Mouse (Mus musculus): ENCODE measurements at regions not wholly inside any gene's neighbourhood (a gene's known extent, or its start where the extent isn't known, plus 50 kb on each side); places are given as distances from the start of the nearest gene placed in this dataset.

DNA sequence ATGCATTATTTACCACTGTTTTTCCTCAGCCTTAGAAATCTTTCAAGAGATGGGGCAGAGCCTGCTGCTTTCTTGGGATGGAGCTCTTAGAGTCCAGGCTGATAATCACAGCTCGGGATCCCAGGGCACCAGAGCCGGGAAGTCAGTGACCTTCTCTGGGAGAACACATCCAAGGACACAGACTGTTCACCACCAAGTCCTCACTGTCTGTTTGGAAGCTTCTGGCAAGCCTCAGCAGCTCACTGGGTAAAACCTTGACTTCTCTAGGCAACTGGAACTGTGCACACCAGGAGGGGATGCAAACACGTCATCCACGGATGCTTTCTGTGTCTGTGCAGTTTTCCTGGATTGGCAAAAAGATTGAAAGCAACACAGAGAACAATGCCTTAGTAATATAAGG is 330.6 kb downstream of the Tcerg1l start:
- TF ChIP-seq POLR2A (IDR thresholded peaks at IDR 0.05; ENCODE audit: low read depth, low read length): no peak
- TF ChIP-seq CTCF (IDR thresholded peaks at IDR 0.05; ENCODE audit: extremely low read depth, insufficient read depth, insufficient read length, insufficient replicate concordance): no peak
